Comparison of ENCODE assay signal across 9 mouse cellular contexts in the genomic region with DNA sequence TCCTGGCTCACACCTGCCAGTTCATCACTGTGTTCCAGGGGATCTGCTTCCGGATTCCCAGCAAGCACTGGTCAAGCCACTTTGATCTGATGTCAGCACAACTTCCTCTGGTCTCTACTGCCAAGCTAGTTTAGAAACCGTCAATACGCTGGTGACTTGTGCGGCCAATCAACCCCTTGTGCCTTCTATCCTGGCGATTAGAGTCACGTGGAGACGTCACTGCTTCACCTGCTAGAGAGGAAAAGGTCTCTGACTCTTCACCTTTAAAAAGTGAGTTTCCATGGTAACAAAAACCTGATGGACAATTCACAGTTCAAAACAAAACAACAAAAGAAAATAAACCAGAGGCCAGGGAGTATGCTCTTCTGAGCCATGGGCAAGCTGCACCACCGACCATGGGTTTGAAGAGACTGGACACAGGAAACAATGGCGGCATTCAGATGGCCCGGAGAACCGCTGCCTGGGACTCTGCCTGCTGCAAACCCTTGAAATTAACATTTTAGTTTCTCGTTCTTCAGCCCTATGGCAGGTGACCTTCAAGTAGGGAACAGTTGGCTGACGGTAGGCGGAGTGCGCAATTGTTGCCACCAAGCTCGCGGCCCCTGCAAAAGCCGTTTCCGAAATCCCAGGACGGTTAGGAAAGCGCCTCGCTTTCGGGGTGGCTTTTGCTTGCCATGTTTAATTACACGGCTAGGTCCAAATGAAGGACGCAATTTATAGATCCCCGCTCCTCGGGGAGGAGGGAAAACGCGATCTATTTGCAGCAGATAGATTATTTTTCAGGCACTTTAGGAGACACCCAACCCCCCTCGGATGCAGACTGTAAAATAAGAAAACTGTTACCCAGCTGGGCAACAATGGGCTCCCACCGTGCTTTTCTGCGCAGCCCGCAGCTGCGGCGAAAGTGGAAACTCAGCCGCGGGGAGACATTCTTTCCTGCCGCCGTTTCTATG.
A peak's percentile ranks its signal among the peaks of the same experiment; 100 is the strongest.
DNase-seq lines count a peak whose midpoint lies in the region; ATAC-seq and TF ChIP-seq lines count a peak whose summit lies in the region.
"Had no signal": no experiment of that assay in that cellular context is flagged by ENCODE, and none has a peak within 500 bp of the region (broad histone marks: within the 10 kb centered on the region; RNA-seq: fewer than 3 reads in every experiment).

No protein-coding gene starts in this region.

- peaks cover 13% of the 10 kb centered on the region for H3K4me1 ChIP-seq in kidney, embryonic 15.5 days
- peaks cover 59% of the 10 kb centered on the region for H3K4me1 ChIP-seq in hindbrain, embryonic 10.5 days (replicated peaks)

- no peak for TF ChIP-seq POLR2A in brain, embryonic 14.5 days (IDR thresholded peaks at IDR 0.05; ENCODE audit: borderline replicate concordance, extremely low read depth, insufficient read depth, insufficient read length, poor library complexity, severe bottlenecking)

- no peak overlapping the region for H3K9ac ChIP-seq in kidney, embryonic 15.5 days

- H3K27me3 ChIP-seq in kidney, embryonic 15.5 days = peaks cover 90% of the 10 kb centered on the region
- H3K27me3 ChIP-seq in hindbrain, embryonic 10.5 days (ENCODE audit: insufficient read depth, poor library complexity, severe bottlenecking) = peaks cover 62% of the 10 kb centered on the region

- no peak for ATAC-seq in kidney, embryonic 15.5 days (replicated peaks; ENCODE audit: low FRiP score)
- no peak for ATAC-seq in erythroblast, adult 5-6 weeks (replicated peaks; ENCODE audit: low FRiP score, poor library complexity, severe bottlenecking)
- ATAC-seq: Patski had no signal

- no peak for DNase-seq in kidney, postnatal 25 days
- peak; percentile 84 for DNase-seq in brain, embryonic 14.5 days (ENCODE audit: low read depth)
- DNase-seq in hindbrain, embryonic 10.5 days (ENCODE audit: low spot score) = peak; percentile 72
- peak; percentile 63 for DNase-seq in neural tube, embryonic 10.5 days (ENCODE audit: extremely low spot score, low spot score)
- no peak for DNase-seq in gastrocnemius, postnatal 10 days
- no peak for DNase-seq in spleen, adult 12 weeks (ENCODE audit: low spot score)

- peak overlapping the region; percentile 58 for H3K4me2 ChIP-seq in kidney, embryonic 15.5 days

- no peak for TF ChIP-seq CTCF in brain, embryonic 14.5 days (IDR thresholded peaks at IDR 0.05; ENCODE audit: borderline replicate concordance, extremely low read depth, insufficient read depth, insufficient read length)

- H3K27ac ChIP-seq in kidney, embryonic 15.5 days = no peak overlapping the region
- peak overlapping the region; percentile 90 for H3K27ac ChIP-seq in hindbrain, embryonic 10.5 days

- no peaks in the 10 kb centered on the region for H3K9me3 ChIP-seq in kidney, embryonic 15.5 days (replicated peaks)
- H3K9me3 ChIP-seq in hindbrain, embryonic 10.5 days = peaks cover 6% of the 10 kb centered on the region; the same call in 1 of the 2 replicates

- 12% methylated on average over 39 of the region's 39 CpGs for WGBS in kidney, embryonic 15.5 days
- 7% methylated on average over 39 of the region's 39 CpGs for WGBS in hindbrain, embryonic 10.5 days

- H3K4me3 ChIP-seq in kidney, embryonic 15.5 days (replicated peaks) = peak overlapping the region; percentile 34
- peak overlapping the region; percentile 51 for H3K4me3 ChIP-seq in hindbrain, embryonic 10.5 days

- H3K36me3 ChIP-seq in kidney, embryonic 15.5 days = no peaks in the 10 kb centered on the region
- H3K36me3 ChIP-seq in hindbrain, embryonic 10.5 days = no peaks in the 10 kb centered on the region

Comparison
In these comparisons a context has a peak if more than half of its experiments do, and no peak if none do; other contexts are left out.
1. DNase-seq: peak in brain, embryonic 14.5 days (single experiment), hindbrain, embryonic 10.5 days (single experiment) and neural tube, embryonic 10.5 days (single experiment); none in kidney, postnatal 25 days (0 of 2), gastrocnemius, postnatal 10 days (single experiment) and spleen, adult 12 weeks (single experiment).